16 mouse cellular contexts compared by ENCODE assay signal in the genomic region with DNA sequence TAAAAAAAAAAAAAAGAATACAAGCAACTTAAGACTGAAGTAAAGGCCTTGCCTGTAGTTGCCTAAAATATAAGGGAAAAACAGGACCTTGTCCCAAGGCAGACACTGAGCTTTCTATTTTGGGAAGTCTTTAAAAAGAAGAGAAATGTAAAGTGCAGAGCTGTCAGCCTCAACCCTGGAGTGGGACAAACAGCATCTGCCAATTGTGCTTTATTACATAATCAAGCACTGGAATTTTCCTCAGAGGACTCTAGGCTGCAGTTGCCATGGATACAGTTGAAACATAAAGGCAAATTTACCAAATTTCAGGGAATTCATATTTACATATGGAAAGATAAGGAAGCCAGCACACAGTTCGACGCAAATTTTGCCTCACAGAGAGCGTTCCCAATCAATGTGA.
DNase-seq lines count a peak whose midpoint lies in the region; ATAC-seq and TF ChIP-seq lines count a peak whose summit lies in the region.
"Had no signal": no experiment of that assay in that cellular context is flagged by ENCODE, and none has a peak within 500 bp of the region (broad histone marks: within the 10 kb centered on the region; RNA-seq: fewer than 3 reads in every experiment).

No protein-coding gene starts in this region.

- H3K27me3 ChIP-seq in kidney, embryonic 16.5 days (ENCODE audit: insufficient read depth, low read length), result no peaks in the 10 kb centered on the region

- H3K4me1 ChIP-seq in kidney, embryonic 16.5 days (ENCODE audit: insufficient read depth, low read length), result no peaks in the 10 kb centered on the region

- no peaks in the 10 kb centered on the region for H3K36me3 ChIP-seq in kidney, embryonic 16.5 days (ENCODE audit: insufficient read depth, low read length)

- no peak for TF ChIP-seq CTCF in left cerebral cortex, adult 2 months (IDR thresholded peaks at IDR 0.05)

- H3K27ac ChIP-seq in left cerebral cortex, adult 2 months, result 0 out of 2 replicates have a peak overlapping the region, but pooled peaks have one; percentile 20
- H3K27ac ChIP-seq in kidney, embryonic 16.5 days (ENCODE audit: low read length), result no peak overlapping the region
- H3K27ac ChIP-seq: gastrocnemius, adult 2 months; heart, adult 2 months; kidney, postnatal 0 days; liver, embryonic 14.5 days had no signal

- WGBS in kidney, embryonic 16.5 days, result 85% methylated on average over 3 of the region's 3 CpGs

- no peaks in the 10 kb centered on the region for H3K9me3 ChIP-seq in kidney, embryonic 16.5 days (ENCODE audit: low read length)

- intact Hi-C loops in left cerebral cortex, adult 2 months (cut with DNase I), result no loop called here

- no peak overlapping the region for H3K9ac ChIP-seq in kidney, embryonic 16.5 days (replicated peaks; ENCODE audit: low read length)
- H3K9ac ChIP-seq: liver, embryonic 14.5 days had no signal

- no peak for ATAC-seq in kidney, embryonic 16.5 days (ENCODE audit: low FRiP score, low TSS enrichment)
- ATAC-seq: inflammation-experienced regulatory T-cells, adult 6 months had no signal

- no peak overlapping the region for H3K4me3 ChIP-seq in left cerebral cortex, adult 2 months
- H3K4me3 ChIP-seq in kidney, embryonic 16.5 days (ENCODE audit: low read length), result no peak overlapping the region
- H3K4me3 ChIP-seq: gastrocnemius, adult 2 months; heart, adult 2 months; myocyte had no signal

- peak; percentile 29 for DNase-seq in layer of hippocampus, adult 11-12 months (ENCODE audit: low spot score)
- DNase-seq in layer of hippocampus, postnatal 25 days (ENCODE audit: extremely low spot score in 1 of 2, low spot score in 1 of 2), result no peak
- peak; percentile 73 for DNase-seq in right cerebral cortex, adult 18-20 months
- no peak for DNase-seq in right cerebral cortex, postnatal 4 days
- DNase-seq in left cerebral cortex, adult 2 months (ENCODE audit: extremely low spot score in 1 of 2, low spot score in 2 of 2), result peak; percentile 23 to 24
- peak; percentile 88 for DNase-seq in telencephalon, adult 2 months (ENCODE audit: low read depth, low spot score)
- DNase-seq in cerebellum, postnatal 36 days, result no peak
- DNase-seq: cerebellum, adult 2 months; gastrocnemius, adult 2 months; heart, adult 2 months; thymus, postnatal 36 days had no signal

- H3K4me2 ChIP-seq in kidney, embryonic 16.5 days (replicated peaks; ENCODE audit: low read depth, low read length), result no peak overlapping the region

Comparison
In these comparisons a context has a peak if more than half of its experiments do, and no peak if none do; other contexts are left out.
1. DNase-seq: peak in layer of hippocampus, adult 11-12 months (single experiment), right cerebral cortex, adult 18-20 months (single experiment), left cerebral cortex, adult 2 months (2 of 2) and telencephalon, adult 2 months (single experiment); none in layer of hippocampus, postnatal 25 days (0 of 2), right cerebral cortex, postnatal 4 days (single experiment) and cerebellum, postnatal 36 days (0 of 2).